Mouse (Mus musculus) cerebellum, adult 18-20 months (tissue): ENCODE results near the gene Senp1.

Experiments
- DNase-seq, 2 experiments: peaks; one replicate each; pipeline ENCODE4 v3.0.0; 2021

The Senp1 gene

DNA sequence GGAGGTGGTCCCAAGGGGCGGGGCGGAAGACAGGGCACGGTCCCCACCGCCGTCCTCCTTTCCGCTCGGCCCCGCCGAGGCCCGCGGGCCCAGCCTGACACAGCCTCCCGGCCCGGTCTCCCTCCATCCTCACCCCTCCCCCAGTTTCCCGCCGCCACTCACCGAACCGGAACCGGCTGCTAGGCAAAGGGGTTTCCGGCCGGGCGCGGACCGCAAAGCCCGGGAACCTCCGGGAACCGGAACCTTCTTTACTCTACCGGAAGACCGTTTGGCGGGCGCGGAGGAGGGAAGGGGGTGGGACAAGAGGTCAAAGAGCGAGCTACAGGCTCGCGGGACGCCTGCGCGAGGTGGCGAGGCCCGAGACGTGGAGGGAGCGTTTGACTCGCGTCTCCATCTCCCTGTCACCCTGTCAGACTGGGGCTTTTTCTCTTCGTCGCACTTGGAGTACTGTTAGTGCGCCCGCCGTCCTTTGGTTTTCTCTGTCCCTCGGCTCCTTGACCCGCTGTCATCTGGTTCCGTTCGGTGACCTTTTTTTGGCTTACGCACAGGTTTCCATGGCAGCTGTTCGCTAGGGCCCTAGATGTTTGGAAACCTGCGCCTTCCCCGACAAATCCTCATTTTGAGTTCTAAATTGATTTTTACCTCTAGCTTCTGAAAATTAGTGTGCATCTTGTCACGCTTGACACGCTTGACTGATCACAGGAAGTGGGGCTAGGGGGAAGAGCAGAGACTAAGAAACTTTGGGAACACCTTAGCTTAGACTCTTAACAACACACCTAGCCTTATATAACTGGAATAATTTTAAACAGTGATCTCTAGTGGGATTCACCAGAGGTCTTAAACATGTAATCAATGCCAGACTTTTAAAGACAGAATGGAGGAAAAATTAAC is at the start of gene Senp1:
TSS of gene Senp1 (minus strand) at position 624 of the 891 bp plus-strand sequence.
- peak; percentile 90 to 92 for DNase-seq

- no peak for DNase-seq
These were observed 49.0 kb upstream of the Senp1 start for GRCm38 (mm10) chr15:98142515-98142914.

DNA sequence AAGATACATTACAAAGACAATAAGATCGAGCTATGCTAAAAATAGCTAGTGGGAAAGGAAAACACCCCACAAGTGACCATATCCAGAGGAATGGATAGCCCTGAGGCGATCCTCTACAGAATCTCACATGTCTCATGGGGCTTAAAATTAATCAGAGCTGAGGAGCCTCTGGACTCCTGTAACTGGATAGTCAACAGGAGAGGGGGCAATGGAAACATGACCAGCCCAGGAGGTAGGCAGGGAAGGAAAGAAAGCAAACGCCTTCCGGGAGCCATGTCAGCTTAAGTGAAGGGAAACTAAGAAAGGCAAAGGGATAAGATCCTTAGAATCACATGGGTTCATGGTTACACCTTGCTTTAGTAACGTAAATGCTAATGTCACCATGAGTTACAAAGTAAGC is 47.3 kb upstream of the Senp1 start:
- no peak for DNase-seq

- no peak for DNase-seq
These were observed 46.2 kb upstream of the Senp1 start for GRCm38 (mm10) chr15:98139763-98140162.

DNA sequence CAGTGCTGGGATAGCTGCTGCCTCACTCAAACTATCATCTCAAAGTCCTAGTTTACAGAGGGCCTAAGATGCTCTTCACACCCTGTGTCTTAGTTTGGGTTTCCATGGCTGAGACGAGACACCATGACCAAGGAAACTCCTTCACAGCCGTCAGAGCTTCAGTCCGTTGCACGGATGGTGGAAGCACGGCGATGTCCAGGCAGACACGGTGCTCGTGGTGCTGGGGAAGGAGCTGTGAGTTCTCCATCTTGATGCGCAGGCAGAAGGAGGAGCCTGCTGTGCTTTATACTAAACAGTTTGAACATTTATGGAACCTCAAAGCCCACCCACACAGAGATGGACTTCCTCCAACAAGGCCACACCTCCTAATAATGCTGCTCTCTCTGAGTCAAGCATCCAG is 43.3 kb upstream of the Senp1 start:
- no peak for DNase-seq

DNA sequence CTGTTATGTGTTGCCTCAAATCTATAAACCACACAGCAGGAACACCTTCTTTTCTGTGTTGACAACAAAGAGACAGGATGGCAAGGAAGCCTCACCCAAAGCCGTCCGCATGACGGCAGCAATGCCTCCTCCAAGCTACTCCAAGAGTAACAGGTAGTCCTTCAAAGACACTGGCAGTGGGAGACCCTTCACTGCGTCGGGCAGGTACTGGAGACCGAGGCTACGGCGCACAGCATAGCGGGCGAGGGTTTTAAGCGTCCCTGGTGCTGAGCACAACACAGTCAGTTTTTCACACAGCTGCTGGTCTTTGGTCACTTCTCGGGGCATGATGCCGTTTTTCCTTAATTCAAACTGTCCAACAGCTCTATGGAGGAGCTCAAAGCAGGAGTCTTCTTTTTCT is 42.1 kb upstream of the Senp1 start:
- no peak for DNase-seq

GRCm38 (mm10) chr15:98134666-98135065 is 41.1 kb upstream of the Senp1 start:
- no peak for DNase-seq

DNA sequence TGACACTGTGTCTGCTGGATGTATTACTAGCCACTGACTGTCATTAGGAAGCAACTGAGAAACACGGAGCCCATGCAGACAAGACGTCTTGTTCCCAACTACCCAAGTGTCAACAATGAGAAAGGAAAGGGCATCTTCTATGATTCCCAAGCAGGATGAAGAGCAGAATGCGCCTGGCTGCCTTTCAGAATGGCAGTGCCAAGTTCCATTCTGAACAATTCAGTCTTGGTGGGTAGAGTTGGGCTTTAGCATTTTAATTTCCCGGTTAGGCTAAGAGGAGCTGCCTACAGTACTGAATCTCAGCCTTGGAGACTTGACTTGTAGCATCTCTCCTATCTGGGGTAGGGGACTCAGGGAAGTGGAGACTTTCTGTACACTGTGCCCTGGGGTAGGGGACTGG is 40.5 kb upstream of the Senp1 start:
- no peak for DNase-seq

DNA sequence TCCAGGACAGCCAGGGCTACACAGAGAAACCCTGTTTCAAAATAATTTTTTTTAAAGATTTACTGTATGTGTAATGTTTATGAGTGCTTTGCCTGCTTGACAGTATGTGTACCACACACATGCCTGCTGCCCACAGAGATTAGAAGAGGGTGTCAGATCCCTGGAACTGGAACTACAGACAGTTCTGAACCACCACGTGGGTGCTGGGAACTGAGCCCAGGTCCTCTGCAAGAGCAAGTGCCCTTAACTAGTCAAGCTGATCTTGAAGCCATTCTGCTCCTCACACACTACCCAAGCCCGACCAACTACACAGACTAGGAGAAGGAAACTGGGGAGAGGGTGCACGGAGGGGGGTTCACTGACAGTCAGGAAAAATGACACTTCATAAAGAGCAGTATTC is 39.9 kb upstream of the Senp1 start:
- no peak for DNase-seq

DNA sequence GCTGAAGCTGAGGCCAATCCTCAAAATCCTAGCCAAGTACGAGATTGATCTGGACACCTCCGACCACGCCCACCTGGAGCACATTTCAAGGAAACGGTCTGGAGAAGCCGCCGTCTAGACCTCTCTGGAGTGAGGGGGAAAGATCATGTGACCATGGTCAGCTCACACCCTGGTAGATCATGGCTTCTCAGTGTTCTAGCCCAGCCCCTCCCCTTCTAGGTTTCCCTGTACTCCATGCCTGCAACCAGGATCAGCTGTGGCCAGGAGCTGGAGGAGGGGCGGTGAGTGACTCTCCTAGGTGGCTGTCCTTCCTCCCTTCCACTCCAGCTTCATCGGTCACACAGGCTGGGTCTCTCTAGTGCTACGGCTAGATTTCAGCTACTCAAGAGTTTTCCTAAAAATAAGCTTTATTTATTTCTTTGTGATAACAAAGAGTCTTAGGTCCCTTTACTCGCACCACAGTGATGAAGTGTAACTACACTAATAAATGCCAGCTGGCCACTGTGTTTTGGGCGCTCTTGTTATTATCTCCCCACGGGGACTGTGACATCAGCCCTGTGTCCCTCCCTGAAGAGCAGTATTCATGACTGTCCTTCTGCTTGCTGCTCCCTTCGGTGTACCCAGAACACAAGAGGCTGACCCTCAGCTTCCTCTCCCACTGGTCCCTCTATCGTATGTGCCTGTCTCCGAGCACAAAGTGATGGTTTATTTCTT is 38.6 kb upstream of the Senp1 start:
- DNase-seq, result no peak

GRCm38 (mm10) chr15:98131451-98131850 is 37.9 kb upstream of the Senp1 start:
- DNase-seq, result no peak

- DNase-seq, result no peak
These were observed 37.5 kb upstream of the Senp1 start for GRCm38 (mm10) chr15:98131001-98131400.

DNA sequence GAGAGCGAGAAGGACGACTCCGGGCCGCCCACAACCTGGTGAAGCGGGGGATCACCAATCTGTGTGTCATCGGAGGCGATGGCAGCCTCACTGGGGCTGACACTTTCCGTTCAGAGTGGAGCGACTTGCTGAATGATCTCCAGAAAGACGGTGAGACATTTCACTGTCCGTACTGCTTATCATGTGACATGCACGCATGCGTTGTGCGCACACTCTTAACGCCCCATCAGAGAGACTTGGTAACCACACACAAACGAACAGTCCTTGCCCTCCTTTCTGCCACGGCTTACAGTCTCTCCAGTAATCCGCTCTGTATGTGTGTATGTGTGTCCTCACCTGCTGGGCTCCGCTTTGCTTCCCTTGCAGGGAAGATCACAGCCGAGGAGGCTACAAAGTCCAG is 27.3 kb upstream of the Senp1 start:
- DNase-seq, result no peak

DNA sequence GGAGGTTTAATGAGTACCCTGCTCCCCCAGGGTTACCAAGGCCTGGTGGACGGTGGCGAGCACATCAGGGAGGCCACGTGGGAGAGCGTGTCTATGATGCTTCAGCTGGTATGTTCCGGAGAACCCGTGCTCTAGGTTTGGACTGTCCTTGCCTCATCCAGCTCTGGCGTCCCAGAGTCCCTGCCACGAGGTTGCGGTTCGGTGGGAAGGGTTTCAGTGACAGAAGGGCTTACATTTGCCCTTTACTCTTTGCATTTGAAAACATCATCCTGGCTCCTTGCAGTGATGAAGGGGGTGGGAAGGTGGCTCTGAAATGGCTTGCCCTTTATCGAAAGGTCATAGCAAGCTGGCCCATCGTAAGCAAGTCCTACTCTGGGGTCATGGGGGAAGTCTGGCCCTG is 25.8 kb upstream of the Senp1 start:
- DNase-seq, result no peak

DNA sequence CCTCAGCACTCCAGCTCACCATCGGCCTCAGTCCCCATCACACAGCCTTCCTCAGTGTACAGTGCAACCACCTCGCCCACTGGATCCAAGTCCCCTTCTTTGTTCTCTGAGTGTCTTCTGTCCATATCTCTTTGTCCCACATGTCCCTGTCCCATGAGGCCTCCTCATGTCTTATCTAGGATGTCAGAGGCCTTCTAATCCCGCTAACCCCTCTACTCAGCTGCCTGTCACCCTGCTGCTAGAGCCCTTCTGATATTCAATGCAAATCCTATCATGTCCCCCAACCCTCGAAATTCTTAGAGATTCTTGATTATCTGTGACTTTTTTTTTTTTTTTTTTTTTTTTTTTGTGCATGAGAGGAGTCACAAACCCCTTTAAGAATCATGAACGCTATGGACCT is 22.7 kb upstream of the Senp1 start:
- no peak for DNase-seq

GRCm38 (mm10) chr15:98115779-98116163 is 22.2 kb upstream of the Senp1 start:
- no peak for DNase-seq

GRCm38 (mm10) chr15:98114852-98115778 is 21.6 kb upstream of the Senp1 start:
- peak in 1 of 2 experiments; percentile 26 for DNase-seq

DNA sequence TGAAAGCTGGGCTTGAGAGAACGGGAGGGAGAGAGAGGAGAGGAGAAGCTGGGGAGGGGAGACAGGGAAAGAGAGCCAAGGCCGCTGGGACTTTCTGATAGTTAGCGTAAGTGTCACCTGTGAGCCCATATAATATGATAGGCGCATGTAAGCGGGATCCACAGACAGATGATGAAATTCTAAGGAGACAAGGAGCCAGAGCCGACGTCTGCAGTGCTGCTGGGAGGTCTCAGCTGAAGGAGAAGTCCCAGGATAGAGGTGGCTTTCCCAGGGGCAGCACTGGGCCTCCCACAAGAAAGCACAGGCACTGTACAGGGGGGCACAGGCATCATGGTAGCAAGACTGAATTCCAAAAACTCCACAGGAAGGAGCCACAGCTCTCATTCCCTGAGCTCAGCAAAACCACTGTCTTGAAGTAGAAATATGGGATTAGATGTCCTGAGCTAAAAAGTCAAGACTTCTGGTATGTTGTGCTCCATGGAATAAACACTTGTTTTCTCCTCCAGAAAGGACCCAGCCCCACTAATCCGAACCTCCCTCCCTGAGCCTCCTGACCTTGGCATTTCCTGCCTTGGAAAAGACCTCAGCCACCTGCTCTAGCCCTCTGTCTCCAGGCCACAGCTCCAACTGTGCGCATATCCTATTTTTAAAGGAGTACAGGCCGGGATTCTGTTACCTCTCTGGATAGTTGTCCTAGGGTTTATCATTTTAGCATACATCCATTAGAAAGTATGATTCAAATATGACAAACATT is 20.7 kb upstream of the Senp1 start:
- DNase-seq, result peak; percentile 44 to 58

- no peak for DNase-seq
These were observed 18.2 kb upstream of the Senp1 start for GRCm38 (mm10) chr15:98111791-98112190.

- DNase-seq, result peak; percentile 89 to 96
These were observed 15.0 kb upstream of the Senp1 start for GRCm38 (mm10) chr15:98108297-98109152.

GRCm38 (mm10) chr15:98107703-98108296 is 14.3 kb upstream of the Senp1 start:
- DNase-seq, result no peak
